Mouse (Mus musculus) embryonic facial prominence, embryonic 11.5 days (tissue): Measurements from ENCODE around the gene Npvf. TPM values are rescaled to one million over a fixed set of nuclear protein-coding genes. Genes with fewer than 3 reads are reported as not detected.

Source experiments
- ATAC-seq: fragments of 200-750 bp; cut with Nextera tagmentation; replicated peaks from 2 replicates; pipeline ENCODE4 v1.8.0; 2017; ENCODE audit warnings: low read depth; ENCODE audit not compliant: insufficient number of reproducible peaks, low FRiP score, low TSS enrichment
- DNase-seq: peaks from one replicate; pipeline ENCODE4 v3.0.0-alpha.2; 2015; ENCODE audit warnings: low spot score
- H3K27ac ChIP-seq: fragments of 300-500 bp; sonication (generic); replicated peaks from 2 replicates; pipeline ENCODE4 v1.5.1; 2014; ENCODE audit warnings: mild to moderate bottlenecking, low read depth, low read length, control low read depth
- H3K27me3 ChIP-seq: fragments of 300-500 bp; sonication (generic); 2 replicates; pipeline ENCODE4 v1.6.1; 2014; ENCODE audit warnings: mild to moderate bottlenecking, low read length, moderate library complexity, mixed read lengths; ENCODE audit not compliant: control insufficient read depth, insufficient read depth
- H3K36me3 ChIP-seq: fragments of 300-500 bp; sonication (generic); replicated peaks from 2 replicates; pipeline ENCODE4 v1.6.1; 2014; ENCODE audit warnings: low read depth, mild to moderate bottlenecking, low read length, moderate library complexity, mixed read lengths; ENCODE audit not compliant: control insufficient read depth, insufficient read depth
- H3K4me1 ChIP-seq: fragments of 300-500 bp; sonication (generic); 2 replicates; pipeline ENCODE4 v1.6.1; 2014; ENCODE audit warnings: low read length, mixed read lengths; ENCODE audit not compliant: control insufficient read depth, insufficient read depth
- H3K4me2 ChIP-seq: fragments of 300-500 bp; sonication (generic); 2 replicates; pipeline ENCODE4 v1.6.1; 2014; ENCODE audit warnings: low read depth, mild to moderate bottlenecking, control low read depth, low read length, moderate library complexity
- H3K4me3 ChIP-seq: fragments of 300-500 bp; sonication (generic); 2 replicates; pipeline ENCODE4 v1.5.1; 2014; ENCODE audit warnings: low read depth, low read length, control low read depth
- H3K9ac ChIP-seq: fragments of 300-500 bp; sonication (generic); replicated peaks from 2 replicates; pipeline ENCODE4 v1.6.1; 2014; ENCODE audit warnings: mild to moderate bottlenecking, control low read depth, low read length
- H3K9me3 ChIP-seq: fragments of 300-500 bp; sonication (generic); replicated peaks from 2 replicates; pipeline ENCODE4 v1.6.1; 2016; ENCODE audit warnings: mild to moderate bottlenecking, low read length, inconsistent platforms, mixed read lengths; ENCODE audit not compliant: control insufficient read depth
- WGBS: fragments of 180-500 bp; shearing (Covaris S2); extraction: QIAGEN DNeasy Blood & Tissue Kit; methylation state at CpG from one replicate; pipeline ENCODE4 v1.1.7; 2014; 5-methylcytosine and 5-hydroxymethylcytosine counted together
- polyA plus RNA-seq: library from polyadenylated mRNA; unstranded; fragments of >200 nt; fragmentation: Nextera tagmentation; extraction: Ambion mirVana; gene quantifications from 2 replicates; pipeline ENCODE4 v1.2.1, GENCODE M21; 2014

Gene Npvf
- polyA plus RNA-seq: not detected in 2 replicates

DNA sequence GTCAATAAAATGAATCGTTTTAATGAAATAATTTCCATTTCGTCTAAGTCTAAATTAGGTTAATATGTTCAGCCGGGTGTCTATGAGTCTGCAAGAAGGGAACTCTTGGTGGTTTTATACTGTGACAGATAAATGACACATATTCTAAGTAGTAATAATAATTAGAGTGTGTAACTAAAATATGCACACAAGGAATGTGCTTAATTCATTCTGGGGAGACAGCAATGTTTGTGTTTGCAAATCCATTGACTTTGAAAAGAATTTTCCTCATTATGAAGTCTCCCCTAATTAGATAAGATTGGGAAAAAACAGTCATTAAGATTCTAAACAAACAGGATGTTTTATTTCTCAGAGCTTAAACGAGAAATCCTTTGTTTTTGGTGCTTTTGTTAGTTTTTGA is at the start of gene Npvf:
Gene Npvf (minus strand): TSS at position 84 of the 400 bp plus-strand sequence.
- Histone ChIP-seq H3K9me3 (no peaks in the 10 kb centered on the region), H3K27ac (no peak within 1 kb of the TSS), H3K36me3 (no peaks in the 10 kb centered on the region), H3K4me1 (no peaks in the 10 kb centered on the region), H3K27me3 (no peaks in the 10 kb centered on the region), H3K9ac (no peak within 1 kb of the TSS), H3K4me3 (no peak within 1 kb of the TSS), H3K4me2 (no peak within 1 kb of the TSS)
- ATAC-seq (no peak), DNase-seq (no peak)
- WGBS: 71% methylated on average over 4 of the region's 4 CpGs

DNA sequence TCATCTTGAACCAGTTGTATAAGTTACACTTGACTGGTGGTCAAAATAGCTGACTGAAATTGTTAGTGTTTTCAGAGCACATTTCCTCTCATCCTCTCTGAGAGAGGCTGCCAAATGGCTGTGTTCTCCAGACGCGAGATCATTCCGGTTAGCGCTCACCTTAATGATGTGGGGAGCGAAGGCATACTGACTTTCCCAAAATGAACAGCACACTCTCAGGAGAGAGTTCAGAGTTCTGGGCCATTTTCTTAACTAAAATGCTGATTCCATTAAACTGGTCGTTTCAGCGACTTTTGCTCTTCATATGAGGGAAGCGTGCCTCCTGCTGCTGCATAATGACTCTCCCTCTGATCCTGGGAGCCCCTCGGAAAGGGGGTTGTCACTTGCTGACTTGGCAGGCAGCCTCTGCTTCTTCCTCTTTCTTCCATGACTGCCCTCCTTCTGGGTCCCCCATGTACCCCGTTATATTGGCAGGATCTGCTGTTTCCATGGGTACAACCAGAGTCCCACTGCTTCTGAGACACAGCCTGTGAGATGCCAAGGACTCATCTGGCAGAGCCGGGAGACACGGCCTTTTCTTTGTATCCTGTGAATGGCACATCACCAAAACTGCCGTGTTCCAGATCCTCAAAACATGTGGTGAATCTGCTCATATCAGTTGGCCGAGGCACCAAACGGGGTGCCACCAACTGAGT is 35.0 kb upstream of the Npvf start:
- no peaks in the 10 kb centered on the region for H3K36me3 ChIP-seq

DNA sequence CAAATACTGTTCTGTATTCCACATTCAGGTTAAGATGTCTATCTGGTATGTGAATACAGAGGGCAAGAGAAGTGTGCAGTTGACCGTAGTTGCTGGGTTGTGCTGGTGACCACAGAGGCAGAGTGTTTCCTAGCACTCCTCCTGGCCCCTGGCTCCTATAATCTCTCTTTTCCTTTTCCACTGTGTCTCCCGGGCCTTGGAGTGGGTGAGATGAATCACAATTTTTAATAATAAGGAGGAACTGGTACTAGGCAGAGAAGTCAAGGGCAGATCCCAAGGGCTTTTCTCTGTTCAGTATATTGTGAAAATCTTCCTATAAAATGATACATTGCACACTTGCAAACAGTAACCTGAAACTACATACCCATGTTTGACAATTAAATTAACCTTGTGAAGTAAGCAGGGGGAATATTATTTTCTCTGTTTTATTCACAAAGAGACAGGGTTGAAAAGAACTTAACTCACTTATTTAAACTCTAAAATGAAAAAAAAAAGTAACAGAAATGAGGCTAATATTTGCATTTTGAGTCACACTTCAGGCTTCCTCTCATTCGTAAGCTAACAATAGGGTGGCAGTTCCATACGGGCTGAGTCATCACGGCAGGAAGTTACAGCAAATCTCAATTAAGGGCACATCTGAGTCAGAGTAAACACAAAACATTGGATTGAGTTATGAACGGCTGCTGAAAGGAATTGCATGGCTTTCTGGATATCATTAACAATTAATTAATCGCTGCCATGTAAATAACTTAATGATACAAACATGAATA is 30.6 kb upstream of the Npvf start:
- ATAC-seq: no peak
- no peak for DNase-seq
- Histone ChIP-seq H3K9ac (no peak overlapping the region), H3K4me1 (no peaks in the 10 kb centered on the region), H3K27me3 (no peaks in the 10 kb centered on the region), H3K4me3 (no peak overlapping the region), H3K36me3 (no peaks in the 10 kb centered on the region), H3K4me2 (no peak overlapping the region), H3K9me3 (no peaks in the 10 kb centered on the region), H3K27ac (no peak overlapping the region)
- WGBS: 50% methylated on average over 7 of the region's 7 CpGs

More for the DNA sequence above, 35.0 kb upstream of the Npvf start:
- no peak overlapping the region for H3K27ac ChIP-seq
- WGBS: 74% methylated on average over 15 of the region's 15 CpGs
- H3K27me3 ChIP-seq: no peaks in the 10 kb centered on the region
- no peak overlapping the region for H3K4me3 ChIP-seq
- no peaks in the 10 kb centered on the region for H3K4me1 ChIP-seq
- no peaks in the 10 kb centered on the region for H3K9me3 ChIP-seq
- no peak overlapping the region for H3K4me2 ChIP-seq
- ATAC-seq: no peak
- no peak for DNase-seq
- H3K9ac ChIP-seq: no peak overlapping the region

- 18% methylated on average over 5 of the region's 5 CpGs for WGBS
- Histone ChIP-seq H3K9ac (no peak overlapping the region), H3K27ac (no peak overlapping the region), H3K4me2 (no peak overlapping the region), H3K36me3 (no peaks in the 10 kb centered on the region), H3K4me3 (no peak overlapping the region), H3K27me3 (no peaks in the 10 kb centered on the region), H3K4me1 (no peaks in the 10 kb centered on the region), H3K9me3 (no peaks in the 10 kb centered on the region)
- DNase-seq (no peak), ATAC-seq (no peak)
Measured at GRCm38 (mm10) chr6:50681491-50681890, 27.3 kb upstream of the Npvf start.

DNA sequence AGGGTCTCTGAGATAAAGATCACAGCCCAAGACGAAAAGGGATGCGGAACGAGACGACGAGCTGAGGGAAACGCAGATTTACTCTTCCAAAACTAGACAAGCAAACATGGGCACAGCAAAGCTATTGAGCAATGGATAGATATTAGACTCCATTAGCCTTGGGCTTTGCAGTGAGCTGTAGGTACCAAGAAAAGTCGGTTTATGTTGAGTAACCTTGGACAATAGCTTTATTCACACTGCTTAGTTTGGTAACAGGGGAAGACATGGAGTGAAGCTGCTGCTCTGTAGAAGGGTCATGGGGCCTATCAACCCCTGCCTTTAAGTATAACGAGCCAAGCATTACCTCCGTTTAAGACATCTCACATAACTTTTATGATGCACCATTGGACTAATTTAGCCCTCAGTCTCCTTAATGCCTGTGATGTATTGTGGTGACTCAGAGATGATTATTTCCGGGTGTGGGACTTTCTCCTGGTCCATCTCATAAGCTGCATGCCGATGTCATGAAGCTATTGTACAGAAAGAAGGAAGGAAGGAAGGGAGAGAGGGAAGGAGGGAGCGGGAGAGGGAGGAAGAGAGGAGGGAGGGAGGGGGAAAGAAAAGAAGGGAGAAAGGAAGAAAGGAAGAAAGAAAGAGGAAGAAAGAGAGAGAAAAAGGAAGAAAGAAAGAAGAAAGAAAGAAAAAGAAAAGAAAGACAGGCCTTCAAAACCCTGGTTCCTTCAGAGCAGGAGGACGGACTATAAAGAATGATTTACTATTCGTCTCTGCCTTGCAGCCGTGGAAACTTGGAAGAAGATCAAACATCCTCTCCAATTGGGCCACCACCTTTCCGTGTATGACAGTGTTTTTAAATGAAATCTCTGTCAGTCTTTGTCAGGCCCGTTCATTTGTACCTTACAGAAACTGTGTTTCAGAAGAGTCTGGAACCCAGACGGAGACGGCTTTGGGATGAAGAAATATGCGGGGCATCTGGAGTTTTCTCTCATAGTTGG is 26.3 kb upstream of the Npvf start:
- Histone ChIP-seq H3K4me1 (no peaks in the 10 kb centered on the region), H3K36me3 (no peaks in the 10 kb centered on the region), H3K27me3 (no peaks in the 10 kb centered on the region), H3K9ac (no peak overlapping the region), H3K4me3 (no peak overlapping the region), H3K4me2 (no peak overlapping the region), H3K9me3 (no peaks in the 10 kb centered on the region), H3K27ac (no peak overlapping the region)
- no peak for ATAC-seq
- WGBS: 67% methylated on average over 20 of the region's 20 CpGs
- no peak for DNase-seq

- H3K9me3 ChIP-seq: no peaks in the 10 kb centered on the region
- no peaks in the 10 kb centered on the region for H3K36me3 ChIP-seq
- no peak overlapping the region for H3K4me3 ChIP-seq
- H3K4me2 ChIP-seq: no peak overlapping the region
- WGBS: 80% methylated on average over 2 of the region's 2 CpGs
- H3K27me3 ChIP-seq: no peaks in the 10 kb centered on the region
- no peaks in the 10 kb centered on the region for H3K4me1 ChIP-seq
- DNase-seq: no peak
- ATAC-seq: no peak
- H3K27ac ChIP-seq: no peak overlapping the region
- H3K9ac ChIP-seq: no peak overlapping the region
Measured at GRCm38 (mm10) chr6:50679486-50679828, 25.2 kb upstream of the Npvf start.

DNA sequence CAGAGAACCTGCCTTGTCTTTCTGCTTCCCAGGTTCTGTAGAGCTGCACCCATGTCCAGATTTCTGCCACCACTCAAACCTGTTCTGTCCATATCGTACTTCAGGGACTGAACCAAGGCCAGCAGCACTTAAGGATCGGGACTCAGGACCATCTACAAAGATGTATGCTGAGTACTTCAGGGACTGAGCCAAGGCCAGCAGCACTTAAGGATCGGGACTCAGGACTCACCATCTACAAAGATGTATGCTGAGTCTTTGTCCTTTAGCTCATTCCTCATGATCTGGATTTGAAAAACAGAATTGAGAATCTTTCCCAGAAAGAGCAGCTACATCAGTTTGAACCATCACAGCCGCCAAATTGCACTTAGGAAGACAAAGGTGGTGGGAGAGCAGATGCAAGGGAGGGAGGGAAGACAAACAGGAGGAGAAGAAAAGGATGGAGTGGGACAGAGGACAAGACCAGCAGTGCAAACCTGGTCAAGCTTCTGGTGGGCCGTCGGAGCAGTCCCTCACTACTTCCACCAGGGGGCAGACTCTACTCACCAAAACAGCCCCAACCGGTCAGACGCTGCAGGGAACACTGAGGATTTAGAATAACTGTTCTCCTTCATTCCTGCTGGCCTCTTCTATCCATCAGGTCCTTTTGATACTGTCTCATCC is 24.7 kb upstream of the Npvf start:
- peak; percentile 88 for DNase-seq
- Histone ChIP-seq H3K4me1 (no peaks in the 10 kb centered on the region), H3K27me3 (no peaks in the 10 kb centered on the region), H3K4me2 (no peak overlapping the region), H3K4me3 (no peak overlapping the region), H3K9ac (no peak overlapping the region), H3K27ac (no peak overlapping the region), H3K36me3 (no peaks in the 10 kb centered on the region), H3K9me3 (no peaks in the 10 kb centered on the region)
- 30% methylated on average over 8 of the region's 8 CpGs for whole genome bisulfite sequencing
- peak; percentile 48; the same call in 1 of the 2 replicates for ATAC-seq
